Mouse (Mus musculus): ENCODE results near the gene Tnfrsf26.

DNA sequence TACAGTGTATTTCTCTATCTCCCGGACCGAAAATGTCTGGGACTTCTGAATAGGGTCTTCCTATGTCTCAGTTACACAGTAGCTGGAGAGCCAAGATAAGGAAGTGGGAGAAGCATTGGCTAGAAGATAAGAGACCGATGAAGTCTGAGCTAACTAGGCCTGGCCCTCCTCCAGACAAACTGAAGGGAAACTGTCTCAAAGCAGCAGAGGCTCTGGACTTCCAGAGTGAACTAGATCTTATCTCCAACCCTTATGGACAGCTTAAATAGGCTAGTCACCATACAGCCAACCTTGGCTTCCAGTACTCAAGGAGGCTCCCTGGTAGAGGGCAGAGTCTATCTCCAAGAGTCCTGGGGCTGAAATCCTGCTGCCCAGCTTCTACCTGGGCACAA is 62.9 kb downstream of the Tnfrsf26 start:
- TF ChIP-seq POLR2A (IDR thresholded peaks at IDR 0.05; ENCODE audit: extremely low read depth, insufficient read depth, low read length) = no peak
- no peak for TF ChIP-seq CTCF (IDR thresholded peaks at IDR 0.05; ENCODE audit: extremely low read depth, insufficient read depth, low read length)
